Mouse (Mus musculus) heart, postnatal 14 days (tissue): ENCODE measurements around the gene Tap1. TPM values are rescaled to one million over a fixed set of nuclear protein-coding genes. Genes with fewer than 3 reads are reported as not detected.
A peak's percentile ranks its signal among the peaks of the same experiment; 100 is the strongest.

Source experiments
- DNase-seq, 2 experiments: peaks; one replicate each; pipeline ENCODE4 v3.0.0; 2021 to 2022
- intact Hi-C: fragments of 180-260 bp; cut with DNase I; formaldehyde crosslinking; loops from one replicate; pipeline ENCODE4 v1.15.1; 2025
- total RNA-seq, 2 experiments: library from RNA; stranded (reverse); gene quantifications; 2 replicates each; pipeline ENCODE4 v1.2.3; 2021

The Tap1 gene
- total RNA-seq, 2 experiments from 2014 or later = 5.4 to 5.5 TPM

GRCm38 (mm10) chr17:34200772-34201505 is 13.6 kb downstream of the Tap1 start:
- intact Hi-C loops = loop anchor here (5.0 kb wide), 1 partner anchor 36 kb away; the partner anchor contains the start of gene H2-Ob
- no peak for DNase-seq

- intact Hi-C loops = loop anchor here (5.0 kb wide), 1 partner anchor 36 kb away; the partner anchor contains the start of gene H2-Ob
These were observed 14.2 kb downstream of the Tap1 start for GRCm38 (mm10) chr17:34201506-34202055.

GRCm38 (mm10) chr17:34202760-34203442 is 15.5 kb downstream of the Tap1 start:
- no peak for DNase-seq
- intact Hi-C loops = loop anchor here (5.0 kb wide), 1 partner anchor 34 kb away; the partner anchor contains the start of gene H2-Ob

More at GRCm38 (mm10) chr17:34201506-34202055, 14.2 kb downstream of the Tap1 start:
- no peak for DNase-seq

GRCm38 (mm10) chr17:34203444-34203843 is 16.1 kb downstream of the Tap1 start, which contains the start of gene Tap2:
Gene Tap2 (plus strand): TSS chr17:34203527.
- intact Hi-C loops = loop anchor here (5.0 kb wide), 1 partner anchor 34 kb away; the partner anchor contains the start of gene H2-Ob
- DNase-seq = no peak

- intact Hi-C loops = loop anchor here (1.0 to 5.0 kb wide), 3 partner anchors 18 to 34 kb away; partner anchors contain the start of genes H2-Ob, Psmb9 and Tap1
These were observed 17.1 kb downstream of the Tap1 start for GRCm38 (mm10) chr17:34204303-34205010.

GRCm38 (mm10) chr17:34205021-34205745 is 17.8 kb downstream of the Tap1 start:
- peak; percentile 58 to 62 for DNase-seq
- intact Hi-C loops = loop anchor here (2.0 kb wide), 1 partner anchor 18 kb away; the partner anchor contains the start of genes Psmb9 and Tap1

More at GRCm38 (mm10) chr17:34204303-34205010, 17.1 kb downstream of the Tap1 start:
- peak; percentile 94 to 96 for DNase-seq

GRCm38 (mm10) chr17:34205746-34206176 is 18.4 kb downstream of the Tap1 start:
- DNase-seq = peak; percentile 2 to 40
- intact Hi-C loops = loop anchor here (2.0 kb wide), 1 partner anchor 19 kb away; the partner anchor contains the start of genes Psmb9 and Tap1

GRCm38 (mm10) chr17:34206731-34207130 is 19.4 kb downstream of the Tap1 start:
- intact Hi-C loops = no loop called here
- DNase-seq = peak in 1 of 2 experiments; percentile 0

- intact Hi-C loops = no loop called here
- DNase-seq = peak in 1 of 2 experiments; percentile 1
These were observed 20.1 kb downstream of the Tap1 start for GRCm38 (mm10) chr17:34207456-34207855.

GRCm38 (mm10) chr17:34207866-34208265 is 20.5 kb downstream of the Tap1 start:
- DNase-seq = peak in 1 of 2 experiments; percentile 0
- intact Hi-C loops = no loop called here

GRCm38 (mm10) chr17:34208421-34208820 is 21.1 kb downstream of the Tap1 start:
- intact Hi-C loops = no loop called here
- DNase-seq = no peak

- intact Hi-C loops = no loop called here
- peak in 1 of 2 experiments; percentile 1 for DNase-seq
These were observed 22.3 kb downstream of the Tap1 start for GRCm38 (mm10) chr17:34209680-34210079.

GRCm38 (mm10) chr17:34210599-34210998 is 23.2 kb downstream of the Tap1 start:
- peak in 1 of 2 experiments; percentile 1 for DNase-seq
- intact Hi-C loops = no loop called here

- intact Hi-C loops = no loop called here
- peak in 1 of 2 experiments; percentile 1 for DNase-seq
These were observed 24.5 kb downstream of the Tap1 start for GRCm38 (mm10) chr17:34211746-34212365.

- peak in 1 of 2 experiments; percentile 1 for DNase-seq
- intact Hi-C loops = no loop called here
These were observed 26.6 kb downstream of the Tap1 start for GRCm38 (mm10) chr17:34213936-34214335.

- peak in 1 of 2 experiments; percentile 0 for DNase-seq
- intact Hi-C loops = no loop called here
These were observed 27.8 kb downstream of the Tap1 start for GRCm38 (mm10) chr17:34215176-34215575.

GRCm38 (mm10) chr17:34217216-34217928 is 30.0 kb downstream of the Tap1 start:
- no peak for DNase-seq

GRCm38 (mm10) chr17:34217986-34218385 is 30.6 kb downstream of the Tap1 start:
- intact Hi-C loops = no loop called here
- peak in 1 of 2 experiments; percentile 0 for DNase-seq

More at GRCm38 (mm10) chr17:34217216-34217928, 30.0 kb downstream of the Tap1 start:
- intact Hi-C loops = no loop called here
